Mouse (Mus musculus) retina, embryonic 14.5 days (tissue): ENCODE measurements at regions not wholly inside any gene's neighbourhood (a gene's known extent, or its start where the extent isn't known, plus 50 kb on each side); places are given as distances from the start of the nearest gene placed in this dataset.

Source experiments
- DNase-seq: peaks from one replicate; pipeline ENCODE4 v3.0.0-alpha.2; 2015; ENCODE audit warnings: low spot score

DNA sequence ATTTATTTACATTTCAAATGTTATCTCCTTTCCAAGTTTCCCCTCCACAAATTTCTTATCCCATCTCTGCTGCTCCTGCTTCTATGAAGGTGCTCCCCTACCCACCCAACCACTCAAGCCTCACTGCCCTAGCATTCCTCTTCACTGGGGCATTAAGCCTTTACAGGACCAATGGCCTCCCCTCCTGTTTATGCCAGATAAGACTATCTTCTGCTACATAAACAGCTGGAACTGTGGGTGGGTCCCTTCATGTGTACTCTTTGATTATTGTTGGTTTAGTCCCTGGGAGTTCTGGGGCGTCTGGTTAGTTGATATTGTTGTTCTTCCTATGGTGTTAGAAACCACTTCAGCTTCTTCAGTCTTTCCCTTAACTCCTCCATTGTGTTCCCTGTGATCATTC lies 1164.1 kb upstream of the Got2 start:
- DNase-seq: no peak

DNA sequence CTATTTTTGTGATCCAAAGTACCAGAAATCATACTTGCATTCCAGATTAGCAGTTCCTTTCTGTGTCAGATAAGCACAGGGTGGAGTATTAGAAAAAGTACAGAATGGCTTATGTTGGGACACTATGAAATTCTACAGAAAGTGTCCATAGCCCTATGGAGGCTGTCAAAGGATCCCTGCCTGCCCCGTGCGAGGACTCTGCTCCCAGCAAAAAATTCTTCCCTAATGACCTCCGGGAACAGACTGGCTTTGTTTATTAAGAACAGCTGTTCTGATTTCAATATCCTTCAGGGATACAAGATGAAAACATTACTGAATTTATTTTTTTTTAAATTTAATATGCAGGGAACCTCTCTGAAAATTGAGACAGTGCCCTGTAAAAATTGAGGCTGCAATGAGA lies 1151.4 kb upstream of the Got2 start:
- DNase-seq: no peak

DNA sequence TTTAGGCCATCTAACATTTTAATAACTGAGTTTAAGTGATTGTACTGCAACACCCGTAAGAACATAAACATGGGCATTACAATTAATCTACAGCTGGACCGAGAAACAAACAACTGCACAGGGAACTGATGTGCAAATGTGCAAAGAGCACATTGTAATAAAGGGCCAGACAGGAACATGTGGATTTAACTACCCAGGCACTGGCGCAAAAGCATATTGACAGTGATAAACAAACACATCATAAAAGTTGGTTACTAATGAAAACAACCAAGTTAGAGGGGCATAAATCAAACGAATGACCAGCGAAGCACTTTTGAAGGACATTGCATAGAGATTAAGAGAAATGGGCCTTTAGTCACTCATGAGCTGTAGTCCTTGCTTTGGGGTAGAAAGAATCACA lies 1150.5 kb upstream of the Got2 start:
- no peak for DNase-seq

DNA sequence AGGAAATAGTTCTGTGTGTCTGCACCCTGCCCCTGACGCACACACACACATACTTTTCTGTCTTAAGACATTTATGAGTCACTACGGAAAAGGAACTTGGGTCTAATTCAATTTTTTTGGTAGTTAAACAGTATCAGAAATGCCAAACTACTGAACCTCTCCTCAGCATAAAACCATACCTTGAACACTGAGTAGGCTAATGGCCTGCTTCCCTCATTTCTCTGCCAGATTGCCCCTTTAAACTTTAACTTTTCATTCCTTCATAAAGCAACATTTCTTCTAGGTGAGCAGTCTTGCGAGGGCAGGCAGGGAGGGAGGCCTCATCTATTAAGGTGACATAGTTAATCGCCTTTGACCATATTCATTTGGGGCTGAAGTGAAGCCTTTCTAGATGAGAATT lies 1143.8 kb upstream of the Got2 start:
- DNase-seq: no peak

DNA sequence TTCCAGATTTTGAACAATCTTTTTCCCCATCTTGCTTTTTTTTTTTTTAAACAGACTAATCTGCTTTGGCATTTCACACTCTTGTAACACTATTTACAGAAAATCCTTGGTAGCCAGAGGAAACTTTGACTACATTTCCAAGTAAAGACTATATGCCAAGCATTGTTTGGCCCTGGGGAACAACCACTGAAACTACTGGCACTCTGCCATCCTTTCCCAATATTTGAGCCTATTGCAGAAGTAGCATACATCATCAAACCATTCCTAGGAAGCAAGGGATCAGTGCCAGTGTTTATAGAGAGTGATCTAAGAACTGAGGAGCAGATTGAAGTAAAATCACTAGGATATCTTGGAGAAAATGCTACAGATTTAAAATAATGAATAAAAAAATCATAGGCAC lies 1127.2 kb upstream of the Got2 start:
- no peak for DNase-seq

DNA sequence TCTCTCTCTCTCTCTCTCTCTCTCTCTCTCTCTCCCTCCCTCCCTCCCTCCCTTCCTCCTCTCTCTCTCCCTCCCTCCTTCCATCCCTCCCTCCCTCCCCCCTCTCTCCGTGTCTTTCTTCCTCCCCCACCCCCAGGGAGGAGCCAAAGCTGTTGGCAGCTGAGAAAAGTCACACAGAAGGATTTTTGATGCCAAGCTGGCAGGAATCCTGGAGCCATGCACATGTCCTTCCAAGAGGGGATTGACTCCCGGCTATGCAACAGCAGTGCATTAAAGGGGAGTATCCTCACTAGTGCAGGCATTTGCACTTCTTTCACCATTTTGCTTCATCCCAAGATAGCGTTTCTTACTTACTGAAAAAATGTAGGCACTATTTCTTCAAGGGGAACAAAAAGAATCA lies 1115.8 kb upstream of the Got2 start:
- no peak for DNase-seq

DNA sequence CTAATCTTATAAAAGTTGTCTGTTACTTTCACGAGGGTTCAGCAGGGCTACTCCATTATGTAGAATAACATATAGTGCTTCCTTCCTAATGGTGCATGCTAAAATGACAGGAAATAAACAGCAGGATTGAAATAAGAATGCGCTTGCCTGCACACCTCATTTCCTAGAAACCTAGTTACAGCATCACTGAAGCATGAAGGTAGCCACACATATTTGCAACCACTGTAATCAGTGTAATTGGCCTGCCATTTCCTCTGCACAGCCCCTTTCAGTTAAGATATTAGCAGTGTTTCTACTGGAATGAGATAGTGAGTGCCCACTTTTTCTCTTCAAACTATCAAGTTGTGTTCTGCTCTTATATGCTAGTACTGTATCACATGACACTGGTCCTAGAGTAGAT lies 1094.8 kb upstream of the Got2 start:
- DNase-seq: peak; percentile 7
